Mouse (Mus musculus) fat pad, adult 2 months (tissue): Measurements from ENCODE around the gene Kpna4.
"Not testable (repeated sequence)": the region's sequence is repeated elsewhere in the genome, so short reads cannot be mapped to it uniquely, and the experiment has no call there.

Experiments used
- DNase-seq: peaks from one replicate; pipeline ENCODE4 v3.0.0-alpha.2; 2011; ENCODE audit warnings: low read depth, low spot score; ENCODE audit errors: extremely low read depth

The Kpna4 gene

GRCm38 (mm10) chr3:69109079-69109478, 17.8 kb downstream of the Kpna4 start:
- DNase-seq = no peak

GRCm38 (mm10) chr3:69094456-69094855, 32.5 kb downstream of the Kpna4 start:
- DNase-seq = no peak

DNA sequence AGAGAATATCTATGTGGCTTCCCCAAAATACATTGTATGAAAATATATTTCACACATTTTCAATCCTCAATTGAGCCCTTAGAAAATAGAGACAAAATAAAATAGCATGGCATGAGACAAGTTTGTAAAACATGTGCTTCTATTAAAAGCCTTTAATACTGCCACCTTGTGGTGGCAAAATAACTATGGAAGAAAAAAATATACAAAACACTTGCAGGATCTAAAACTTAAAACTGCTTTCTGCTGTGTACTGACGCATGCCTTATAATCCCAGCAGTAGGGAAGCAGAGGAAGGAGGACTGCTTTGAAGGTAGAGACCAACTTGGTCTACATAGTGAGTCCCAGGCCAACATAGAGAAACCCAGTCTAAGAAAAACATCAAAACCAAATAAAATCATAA, 62.9 kb downstream of the Kpna4 start:
- no peak for DNase-seq

GRCm38 (mm10) chr3:69062764-69063163, 64.1 kb downstream of the Kpna4 start:
- DNase-seq = no peak

- no peak for DNase-seq
These were observed 66.2 kb downstream of the Kpna4 start for GRCm38 (mm10) chr3:69060672-69061071.

GRCm38 (mm10) chr3:69055871-69056270, 71.0 kb downstream of the Kpna4 start:
- DNase-seq = no peak

DNA sequence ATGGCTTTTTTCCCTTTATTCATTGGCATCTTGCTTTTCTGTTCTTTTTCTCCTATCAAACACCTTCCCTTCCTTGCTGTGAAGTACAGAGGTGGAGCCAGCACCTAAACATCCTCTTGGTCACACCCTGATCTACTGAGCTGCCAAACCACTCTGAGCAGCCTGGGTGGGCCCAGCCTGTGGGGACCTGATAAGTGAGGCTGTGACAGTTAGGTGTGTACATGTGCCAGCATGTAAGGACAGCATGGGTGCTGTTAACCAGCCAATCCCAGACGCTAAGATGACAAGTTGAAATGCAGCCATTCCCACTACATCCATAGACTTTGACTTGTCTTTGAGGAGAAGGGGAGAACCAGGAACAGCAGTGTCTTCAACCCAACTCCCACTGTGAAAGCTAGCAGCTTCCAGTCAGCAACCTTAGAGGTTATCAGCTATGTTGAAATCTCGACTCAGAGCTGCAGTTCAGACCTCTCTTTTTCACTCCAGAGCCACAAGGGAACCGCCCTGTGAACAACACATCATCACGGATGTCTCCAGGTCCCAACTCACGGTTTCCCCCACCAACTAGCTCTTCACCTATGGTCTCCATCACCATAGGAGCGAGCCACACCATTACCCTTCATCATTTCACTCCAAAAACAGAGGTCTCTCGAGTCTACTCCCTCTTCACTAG, 72.0 kb downstream of the Kpna4 start:
- DNase-seq = no peak

GRCm38 (mm10) chr3:69051894-69052293, 75.0 kb downstream of the Kpna4 start:
- no peak for DNase-seq

- no peak for DNase-seq
These were observed 77.9 kb downstream of the Kpna4 start for GRCm38 (mm10) chr3:69049011-69049410.

DNA sequence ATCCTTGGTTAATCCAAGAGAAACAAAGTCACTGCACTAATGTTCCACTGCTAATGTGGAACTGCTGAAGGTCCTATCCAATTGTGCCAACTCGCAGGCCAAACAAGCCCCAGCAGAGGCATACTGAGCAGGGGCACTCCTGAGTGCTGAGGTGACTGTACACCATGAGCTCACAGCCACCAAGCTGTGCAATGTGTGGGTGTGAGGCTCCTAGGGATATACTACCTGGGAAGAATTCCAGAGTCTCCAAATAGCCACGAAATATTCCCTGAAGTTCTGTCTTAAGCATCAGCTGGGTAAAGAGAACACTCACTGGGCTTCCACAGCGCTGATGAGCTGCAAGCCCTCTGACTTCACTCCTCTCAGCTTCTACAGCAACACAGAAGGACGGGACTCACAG, 79.2 kb downstream of the Kpna4 start:
- peak; percentile 72 for DNase-seq

- no peak for DNase-seq
These were observed 80.4 kb downstream of the Kpna4 start for GRCm38 (mm10) chr3:69046509-69046908.

GRCm38 (mm10) chr3:69045750-69046149, 81.2 kb downstream of the Kpna4 start:
- no peak for DNase-seq

- DNase-seq = no peak
These were observed 81.6 kb downstream of the Kpna4 start for GRCm38 (mm10) chr3:69045400-69045703.

DNA sequence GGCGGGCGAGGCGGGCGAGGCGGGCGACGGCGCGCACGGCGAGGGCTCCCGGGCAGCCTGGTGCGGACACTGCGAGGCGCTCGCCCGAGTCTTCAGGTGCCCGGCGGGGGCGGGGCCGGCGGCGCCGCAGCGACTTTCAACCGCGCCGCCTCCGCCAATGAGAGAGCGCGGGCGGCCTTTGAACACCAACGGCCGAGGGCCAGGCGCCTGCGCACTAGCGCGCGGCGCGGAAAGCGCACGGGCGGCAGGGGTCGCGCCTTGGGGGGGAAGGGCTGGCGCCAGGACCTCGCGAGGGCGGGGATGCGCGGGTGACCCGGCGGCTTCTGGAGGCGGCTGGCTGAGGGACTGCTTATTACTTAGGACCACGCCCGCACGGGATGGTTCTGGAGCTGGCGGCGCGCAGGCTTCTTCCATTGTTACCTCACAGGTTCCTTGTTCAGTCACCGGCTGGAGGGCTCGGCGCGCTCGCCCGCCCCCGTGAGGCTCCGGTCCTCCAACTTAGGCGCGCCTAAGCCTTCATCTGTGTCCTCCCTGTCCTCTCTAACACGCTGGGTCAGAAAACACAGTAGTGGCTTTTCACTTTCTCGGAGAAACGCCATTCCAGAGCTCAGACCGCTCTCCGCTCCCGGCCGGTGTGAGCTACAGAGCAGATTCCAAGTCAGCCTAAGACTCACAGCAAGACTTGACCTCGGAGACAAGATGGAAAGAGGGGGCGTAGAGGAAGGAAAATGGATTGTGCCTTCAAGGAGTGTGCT, 82.1 kb downstream of the Kpna4 start, which contains the start of gene Trim59:
TSS of gene Trim59 (minus strand) at position 111 of the 755 bp plus-strand sequence.
- DNase-seq = no peak

DNA sequence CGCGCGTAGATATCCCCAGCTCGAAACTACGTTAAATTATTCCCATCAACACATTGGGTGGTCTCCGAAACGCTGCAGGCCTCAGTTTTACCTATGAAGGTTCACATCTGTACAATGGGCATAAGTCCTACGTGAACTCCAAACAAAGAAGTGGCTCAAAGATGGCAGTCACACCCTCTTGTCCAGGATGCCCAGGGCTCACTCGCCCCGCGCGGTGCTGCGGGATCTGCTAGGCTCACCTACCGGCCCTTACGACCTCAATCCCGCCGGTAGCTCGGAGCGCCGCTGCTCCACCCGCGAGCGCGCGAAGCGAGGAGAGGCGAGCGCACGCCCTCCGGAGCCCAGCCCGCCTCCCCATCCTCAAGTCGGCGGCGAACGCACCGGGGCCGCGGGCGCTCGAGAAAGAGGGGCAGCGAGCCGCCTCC, 82.7 kb downstream of the Kpna4 start:
- DNase-seq = no peak

DNA sequence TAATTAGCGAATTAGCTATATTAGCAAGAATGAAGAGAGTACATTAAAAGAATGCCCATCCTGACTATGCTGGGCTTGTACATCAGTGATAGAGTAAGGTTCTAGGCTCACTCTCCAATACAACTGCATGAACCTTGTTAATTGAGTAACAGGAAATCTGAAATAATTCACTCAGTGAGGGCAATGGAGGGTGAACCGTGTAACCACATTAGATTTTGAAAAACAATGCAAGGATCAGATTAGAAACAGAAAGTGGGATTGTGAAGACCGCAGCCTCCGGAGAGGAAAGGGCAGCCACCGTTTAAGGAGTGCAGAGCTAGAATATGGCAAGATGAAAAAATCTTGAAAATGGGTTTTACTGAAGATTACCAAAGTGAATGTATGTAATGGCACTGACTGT, 85.6 kb downstream of the Kpna4 start:
- no peak for DNase-seq

- DNase-seq = no peak
These were observed 86.8 kb downstream of the Kpna4 start for GRCm38 (mm10) chr3:69040105-69040504.

GRCm38 (mm10) chr3:69026133-69026783, 100.7 kb downstream of the Kpna4 start:
- no peak for DNase-seq

DNA sequence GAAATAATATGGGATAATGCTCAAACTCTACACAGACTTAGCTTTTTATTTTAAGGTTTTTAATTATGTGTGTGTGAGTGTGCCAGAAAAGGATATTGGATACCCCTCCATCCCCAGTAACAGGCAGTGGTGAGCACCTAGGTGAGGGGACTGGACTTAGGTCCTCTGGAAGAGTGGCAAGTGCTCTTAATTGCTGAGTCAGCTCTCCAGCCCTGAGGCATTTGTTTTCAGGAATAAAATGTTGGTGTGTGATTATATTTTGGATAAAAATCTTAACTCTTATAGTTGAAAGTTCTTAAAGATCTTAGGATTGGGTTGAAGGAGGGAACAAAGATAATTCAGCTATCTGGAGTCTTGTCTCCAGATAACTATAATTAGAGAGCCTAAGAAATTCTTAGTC, 106.1 kb downstream of the Kpna4 start:
- DNase-seq = no peak

GRCm38 (mm10) chr3:69020285-69020684, 106.6 kb downstream of the Kpna4 start:
- DNase-seq = no peak

DNA sequence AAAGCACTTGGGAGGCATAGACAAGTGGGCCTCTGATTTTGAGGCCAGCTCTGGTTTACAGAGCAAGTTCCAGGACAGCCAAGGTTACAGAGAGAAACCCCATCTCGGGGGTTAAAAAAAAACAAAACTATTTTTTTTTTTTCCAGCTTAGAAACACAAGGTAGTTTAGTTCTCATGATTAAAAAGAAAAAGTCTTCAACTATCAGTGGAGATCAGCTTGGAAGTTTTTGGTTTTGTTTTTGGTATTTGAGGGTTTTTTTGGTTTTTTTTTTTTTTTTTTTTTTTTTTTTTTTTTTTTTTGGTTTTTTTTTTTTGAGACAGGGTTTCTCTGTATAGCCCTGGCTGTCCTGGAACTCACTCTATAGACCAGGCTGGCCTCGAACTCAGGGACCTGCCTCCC, 108.3 kb downstream of the Kpna4 start:
- DNase-seq = not testable (repeated sequence)

- no peak for DNase-seq
These were observed 109.7 kb downstream of the Kpna4 start for GRCm38 (mm10) chr3:69017181-69017580.
